Mouse (Mus musculus) heart, embryonic 14.5 days (tissue): ENCODE data around the gene Dlx1. TPM values are rescaled to one million over a fixed set of nuclear protein-coding genes. Genes with fewer than 3 reads are reported as not detected.

Experiments used
- ATAC-seq: fragments of 200-750 bp; cut with Nextera tagmentation; 2 replicates; pipeline ENCODE4 v1.8.0; 2017; ENCODE audit warnings: low read depth, moderate TSS enrichment; ENCODE audit not compliant: insufficient number of reproducible peaks, insufficient read depth, low FRiP score
- H3K27ac ChIP-seq, 2 experiments: fragments of 200-500 bp in 1 of 2; fragments of 300-500 bp in 1 of 2; sonication (generic) in 1 of 2; replicated peaks in 1 of 2; 2 replicates each; pipeline ENCODE4 v1.5.1; 2012 to 2014; ENCODE audit warnings: low read depth in 2 of 2, low read length in 2 of 2, control low read depth in 1 of 2, mild to moderate bottlenecking in 1 of 2, mixed read lengths in 1 of 2; ENCODE audit not compliant: control insufficient read depth in 1 of 2, insufficient read depth in 1 of 2
- H3K27me3 ChIP-seq: fragments of 300-500 bp; sonication (generic); 2 replicates; pipeline ENCODE4 v1.6.1; 2014; ENCODE audit warnings: mild to moderate bottlenecking, low read length, control low read depth; ENCODE audit not compliant: control insufficient read depth, insufficient read depth
- H3K36me3 ChIP-seq: fragments of 300-500 bp; sonication (generic); 2 replicates; pipeline ENCODE4 v1.6.1; 2014; ENCODE audit warnings: mild to moderate bottlenecking, control low read depth, low read length, mixed read lengths; ENCODE audit not compliant: control insufficient read depth, insufficient read depth
- H3K4me1 ChIP-seq, 2 experiments: fragments of 200-500 bp in 1 of 2; fragments of 300-500 bp in 1 of 2; sonication (generic) in 1 of 2; 2 replicates each; pipeline ENCODE4 v1.6.1; 2012 to 2014; ENCODE audit warnings: low read length in 2 of 2, control low read depth in 1 of 2, mixed read lengths in 1 of 2; ENCODE audit not compliant: control insufficient read depth in 2 of 2, insufficient read depth in 2 of 2
- H3K4me2 ChIP-seq: fragments of 300-500 bp; sonication (generic); 2 replicates; pipeline ENCODE4 v1.6.1; 2014; ENCODE audit warnings: mild to moderate bottlenecking, low read length
- H3K4me3 ChIP-seq, 2 experiments: fragments of 200-500 bp in 1 of 2; fragments of 300-500 bp in 1 of 2; sonication (generic) in 1 of 2; 2 replicates each; pipeline ENCODE4 v1.5.1; 2012 to 2014; ENCODE audit warnings: low read length in 2 of 2, mild to moderate bottlenecking in 2 of 2, control low read depth in 1 of 2, low read depth in 1 of 2, moderate library complexity in 1 of 2; ENCODE audit not compliant: control insufficient read depth in 1 of 2, insufficient read depth in 1 of 2
- H3K9ac ChIP-seq: fragments of 300-500 bp; sonication (generic); 2 replicates; pipeline ENCODE4 v1.6.1; 2014; ENCODE audit warnings: mild to moderate bottlenecking, low read length
- H3K9me3 ChIP-seq: fragments of 300-500 bp; sonication (generic); 2 replicates; pipeline ENCODE4 v1.6.1; 2016; ENCODE audit warnings: low read length, control low read depth; ENCODE audit not compliant: control insufficient read depth
- whole genome bisulfite sequencing: fragments of 180-500 bp; shearing (Covaris S2); extraction: QIAGEN DNeasy Blood & Tissue Kit; methylation state at CpG from one replicate; pipeline ENCODE4 v1.1.7; 2014; 5-methylcytosine and 5-hydroxymethylcytosine counted together
- polyA plus RNA-seq: library from polyadenylated mRNA; unstranded; fragments of >200 nt; fragmentation: Nextera tagmentation; extraction: Ambion mirVana; gene quantifications from 2 replicates; pipeline ENCODE4 v1.2.1, GENCODE M21; 2014

The Dlx1 gene
- polyA plus RNA-seq, 1 experiment from 2014 or later: not detected

DNA sequence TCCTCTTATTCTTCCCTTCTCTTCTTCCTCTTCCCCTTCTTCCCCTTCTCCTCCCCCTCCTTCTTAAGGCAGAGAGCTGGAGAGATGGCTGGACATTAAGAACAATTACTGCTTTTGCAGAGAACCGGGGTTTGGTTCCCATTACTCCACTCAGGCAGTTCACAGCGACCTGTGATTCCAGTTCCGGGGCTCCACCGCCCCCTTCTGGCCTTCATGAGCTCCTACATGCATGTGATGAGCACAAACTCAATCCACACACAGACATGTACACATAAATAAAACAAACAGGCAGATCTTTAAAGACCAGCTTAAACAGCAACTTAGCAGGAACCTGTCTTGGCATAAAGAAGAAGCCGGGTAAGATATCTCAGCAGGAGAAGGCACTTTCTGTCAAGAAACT lies 28.2 kb downstream of the Dlx1 start:
- no peak for ATAC-seq
- peaks cover 0 to 2% of the 10 kb centered on the region in 2 experiments; a peak in 1 of 4 replicates for H3K4me1 ChIP-seq

DNA sequence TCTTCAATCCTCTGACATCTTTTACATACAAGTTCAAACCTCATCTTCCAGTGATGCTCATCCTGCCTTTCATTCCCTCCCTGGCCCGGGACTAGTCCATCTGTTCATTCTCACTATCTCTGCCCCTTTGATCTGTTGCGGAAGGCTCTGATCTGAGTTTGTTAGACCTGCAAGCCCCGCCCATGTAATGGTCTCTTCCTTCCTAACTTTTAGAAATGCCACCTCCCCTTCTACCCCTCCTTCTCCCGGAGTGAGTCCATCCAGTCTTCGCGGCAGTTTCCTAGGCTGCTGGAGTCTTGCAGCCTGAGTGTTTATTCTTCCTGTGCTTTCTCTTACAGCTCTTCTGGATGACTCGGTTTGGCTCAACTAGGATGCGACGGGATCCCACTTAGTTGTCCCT lies 38.6 kb downstream of the Dlx1 start:
- Histone ChIP-seq H3K4me2 (no peak overlapping the region), H3K27ac (no peak overlapping the region), H3K9ac (no peak overlapping the region), H3K4me3 (no peak overlapping the region), H3K27me3 (no peaks in the 10 kb centered on the region), H3K36me3 (no peaks in the 10 kb centered on the region), H3K9me3 (no peaks in the 10 kb centered on the region), H3K4me1 (no peaks in the 10 kb centered on the region)
- no peak for ATAC-seq
- WGBS: 71% methylated on average over 9 of the region's 9 CpGs

More for the DNA sequence above, 28.2 kb downstream of the Dlx1 start:
- Histone ChIP-seq H3K4me3 (no peak overlapping the region), H3K9ac (no peak overlapping the region), H3K36me3 (no peaks in the 10 kb centered on the region), H3K9me3 (no peaks in the 10 kb centered on the region), H3K4me2 (no peak overlapping the region), H3K27ac (no peak overlapping the region), H3K27me3 (peaks cover 35% of the 10 kb centered on the region)
- 50% methylated on average over 5 of the region's 5 CpGs for WGBS

GRCm38 (mm10) chr2:71573736-71574135 lies 45.8 kb downstream of the Dlx1 start:
- ATAC-seq: no peak
- H3K4me1 ChIP-seq: no peaks in the 10 kb centered on the region
- H3K9me3 ChIP-seq: no peaks in the 10 kb centered on the region
- no peaks in the 10 kb centered on the region for H3K36me3 ChIP-seq
- 46% methylated on average over 4 of the region's 4 CpGs for WGBS
- no peak overlapping the region for H3K9ac ChIP-seq
- 0 out of 2 replicates have a peak, but pooled peaks cover 3% of the 10 kb centered on the region for H3K27me3 ChIP-seq
- H3K4me3 ChIP-seq: no peak overlapping the region
- H3K4me2 ChIP-seq: no peak overlapping the region
- H3K27ac ChIP-seq: no peak overlapping the region

DNA sequence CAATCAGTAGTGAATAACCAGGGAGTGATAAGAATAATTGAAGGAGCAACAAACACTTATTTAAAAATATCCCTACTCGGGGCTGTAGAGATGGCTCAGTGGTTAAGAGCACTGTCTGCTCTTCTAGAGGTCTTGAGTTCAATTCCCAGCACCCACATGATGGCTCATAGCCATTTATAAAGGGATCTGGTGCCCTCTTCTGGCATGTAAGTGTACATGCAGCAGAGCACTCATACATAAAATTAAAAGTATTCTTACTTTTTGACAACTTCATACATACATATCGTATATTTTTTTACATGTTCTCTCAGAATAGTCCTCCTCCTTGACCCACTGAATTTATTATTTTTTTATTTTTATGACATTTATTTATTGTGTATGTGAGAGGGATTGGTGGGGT lies 49.1 kb downstream of the Dlx1 start:
- no peak for ATAC-seq
- Histone ChIP-seq H3K27me3 (0 out of 2 replicates have a peak, but pooled peaks cover 3% of the 10 kb centered on the region), H3K4me2 (no peak overlapping the region), H3K27ac (no peak overlapping the region), H3K9ac (no peak overlapping the region), H3K36me3 (no peaks in the 10 kb centered on the region), H3K9me3 (no peaks in the 10 kb centered on the region), H3K4me1 (peaks cover 0 to 4% of the 10 kb centered on the region in 2 experiments; a peak in 2 of 4 replicates), H3K4me3 (no peak overlapping the region)
- whole genome bisulfite sequencing: 76% methylated on average over 2 of the region's 2 CpGs

DNA sequence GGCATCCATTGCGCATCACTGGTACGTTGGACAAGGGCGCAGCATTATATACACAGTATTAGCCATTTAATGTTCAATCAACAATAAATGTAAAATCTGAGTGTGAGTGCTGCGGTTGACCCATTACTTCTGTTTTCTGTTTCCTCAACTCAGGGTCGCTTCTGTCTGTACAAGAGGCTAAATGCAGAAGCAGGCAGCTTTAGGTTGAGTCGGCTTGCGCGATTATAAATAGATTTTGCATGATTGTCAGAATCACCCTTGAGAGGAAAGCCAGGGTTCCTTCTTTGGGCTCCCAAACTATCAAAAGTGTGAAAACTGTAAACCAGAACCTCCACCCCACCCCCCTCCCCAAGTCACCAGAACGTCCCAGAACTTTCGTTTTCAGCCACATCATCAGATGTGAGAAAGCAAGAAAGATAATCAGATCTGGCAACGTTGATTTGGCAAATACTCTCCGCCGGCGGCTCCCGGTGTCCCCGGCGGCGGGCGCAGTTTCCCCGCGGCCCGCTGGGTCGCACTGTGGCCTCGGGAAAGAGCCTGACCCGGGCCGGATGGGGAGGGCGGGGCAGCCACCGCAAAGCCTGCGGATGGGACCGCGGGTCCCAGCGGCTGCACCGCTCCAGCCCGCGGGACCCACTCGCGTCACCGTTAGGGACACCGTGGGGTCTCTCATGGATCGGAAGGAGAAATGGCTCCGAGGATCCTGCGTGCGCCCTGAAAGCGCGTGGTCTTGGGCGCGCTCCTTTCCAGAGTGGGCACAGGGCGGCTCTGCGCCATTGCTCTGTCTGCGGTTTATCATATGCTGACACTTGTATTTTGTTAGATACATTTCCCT lies 52.9 kb downstream of the Dlx1 start:
- Histone ChIP-seq H3K4me1 (peaks cover 0 to 8% of the 10 kb centered on the region in 2 experiments; a peak in 2 of 4 replicates), H3K4me3 (peak overlapping the region; percentile 55 to 69), H3K27ac (no peak overlapping the region), H3K9ac (peak overlapping the region; percentile 67), H3K36me3 (no peaks in the 10 kb centered on the region), H3K27me3 (no peaks in the 10 kb centered on the region), H3K9me3 (no peaks in the 10 kb centered on the region), H3K4me2 (peak overlapping the region; percentile 75)
- WGBS: 8% methylated on average over 50 of the region's 50 CpGs
- ATAC-seq: no peak

DNA sequence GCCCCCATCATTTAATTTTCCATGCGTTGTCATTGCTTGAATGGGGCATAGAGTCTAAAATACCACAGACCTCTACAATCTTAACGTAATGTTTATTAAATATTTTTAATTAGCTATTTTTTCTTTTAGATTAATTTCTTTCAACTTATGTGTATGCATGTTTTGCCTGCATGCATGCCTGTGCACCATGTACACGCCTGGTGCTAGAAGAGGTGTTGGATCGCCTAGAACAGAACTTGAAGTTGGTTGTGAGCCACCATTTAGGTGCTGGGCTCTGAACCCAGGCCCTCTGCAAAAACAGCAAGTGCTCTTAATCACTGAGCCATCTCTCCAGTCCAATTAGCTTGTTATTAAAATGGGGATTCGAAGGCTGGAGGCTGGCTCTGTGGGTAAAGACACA lies 53.6 kb downstream of the Dlx1 start:
- no peaks in the 10 kb centered on the region for H3K9me3 ChIP-seq
- H3K27ac ChIP-seq: no peak overlapping the region
- WGBS: 64% methylated on average over 5 of the region's 5 CpGs
- peak overlapping the region; percentile 75 for H3K4me2 ChIP-seq
- H3K4me3 ChIP-seq: peak overlapping the region; percentile 55 to 69
- H3K36me3 ChIP-seq: no peaks in the 10 kb centered on the region
- no peaks in the 10 kb centered on the region for H3K27me3 ChIP-seq
- peaks cover 0 to 8% of the 10 kb centered on the region in 2 experiments; a peak in 2 of 4 replicates for H3K4me1 ChIP-seq
- no peak for ATAC-seq
- H3K9ac ChIP-seq: peak overlapping the region; percentile 67
